Mouse (Mus musculus): ENCODE results near the gene Ankrd65.

- TF ChIP-seq CTCF (IDR thresholded peaks at IDR 0.05; ENCODE audit: low read depth, low read length) (no peak), POLR2A (IDR thresholded peaks at IDR 0.05; ENCODE audit: borderline replicate concordance, low read depth, low read length) (no peak)
These were observed 16.7 kb upstream of the Ankrd65 start for GRCm38 (mm10) chr4:155773335-155774078.

Measured in bone marrow macrophage, adult 2 months (primary cell).